Mouse (Mus musculus): ENCODE results near the gene Snx29.

DNA sequence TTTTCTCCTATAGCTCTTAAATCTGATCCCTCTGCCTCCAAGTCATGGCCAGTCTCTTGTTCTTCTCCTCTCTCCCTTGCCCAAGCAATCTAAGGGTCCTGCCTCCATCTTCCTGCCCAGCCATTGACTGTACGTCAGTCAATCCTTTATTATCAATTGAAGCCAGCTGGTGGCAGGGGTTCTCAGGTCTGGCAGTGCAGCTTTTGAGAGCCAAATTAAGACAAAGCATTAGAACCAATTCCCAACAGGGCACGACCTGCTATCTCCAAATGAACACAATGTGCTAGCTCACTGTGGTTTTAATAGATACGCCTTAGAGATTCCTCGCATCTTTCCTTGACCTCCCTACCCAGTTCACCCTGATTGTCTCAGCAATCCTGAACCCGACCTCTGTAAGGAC is 62.4 kb downstream of the Snx29 start:
- TF ChIP-seq ZNF384 (IDR thresholded peaks at IDR 0.05; ENCODE audit: low read depth, low read length) (no peak), CTCF (conservative IDR thresholded peaks at IDR 0.05 in 1 of 2, IDR thresholded peaks at IDR 0.05 in 1 of 2; ENCODE audit: low read depth in 2 of 2, low read length in 2 of 2) (no peak), EP300 (IDR thresholded peaks at IDR 0.05; ENCODE audit: low read length) (no peak), POLR2A (IDR thresholded peaks at IDR 0.05; ENCODE audit: low read depth, low read length) (no peak), MYC (IDR thresholded peaks at IDR 0.05; ENCODE audit: low read depth, low read length) (no peak), USF2 (conservative IDR thresholded peaks at IDR 0.05; ENCODE audit: low read depth, low read length) (no peak), MEF2A (IDR thresholded peaks at IDR 0.05; ENCODE audit: borderline replicate concordance, low read depth, low read length) (peak; percentile 18; the same call in 1 of the 2 replicates), HCFC1 (IDR thresholded peaks at IDR 0.05; ENCODE audit: low read depth, low read length) (no peak), ZKSCAN1 (IDR thresholded peaks at IDR 0.05; ENCODE audit: borderline replicate concordance, low read depth, low read length) (no peak), RCOR1 (conservative IDR thresholded peaks at IDR 0.05; ENCODE audit: low read depth, low read length) (no peak)

All from CH12.LX (cell line).